Mouse (Mus musculus) retina, postnatal 7 days (tissue): Measurements from ENCODE around the gene Vmn1r103.
"Not testable (repeated sequence)": the region's sequence is repeated elsewhere in the genome, so short reads cannot be mapped to it uniquely, and the experiment has no call there.

Experiments
- DNase-seq: peaks from one replicate; pipeline ENCODE4 v3.0.0-alpha.2; 2012; ENCODE audit warnings: low read depth, low spot score

The Vmn1r103 gene

GRCm38 (mm10) chr7:20510434-20510833 lies at the start of gene Vmn1r103:
Gene Vmn1r103, minus strand, starts transcription at chr7:20510534.
- not testable (repeated sequence) for DNase-seq

DNA sequence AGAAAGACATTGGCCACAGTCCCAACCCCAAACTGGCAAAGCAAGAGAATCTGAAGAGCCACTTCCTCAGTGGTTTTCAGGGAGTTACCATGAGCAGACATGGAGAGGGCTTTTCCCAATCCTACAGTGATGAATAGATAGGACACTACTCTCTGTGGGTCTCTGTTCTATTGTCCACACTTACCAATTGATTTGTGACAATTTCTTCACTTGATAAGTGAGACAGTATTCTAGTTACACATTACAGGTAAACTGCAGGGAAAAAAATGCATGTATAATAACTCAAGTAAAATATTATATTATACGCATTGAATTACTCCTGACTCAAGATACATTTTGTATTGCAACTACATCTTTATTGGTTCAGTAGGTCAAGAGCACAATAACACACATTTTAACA lies 35.3 kb upstream of the Vmn1r103 start, which contains the start of gene Gm5726:
Gene Gm5726, minus strand, starts transcription at position 101 of the 400 bp plus-strand sequence.
- DNase-seq = not testable (repeated sequence)

DNA sequence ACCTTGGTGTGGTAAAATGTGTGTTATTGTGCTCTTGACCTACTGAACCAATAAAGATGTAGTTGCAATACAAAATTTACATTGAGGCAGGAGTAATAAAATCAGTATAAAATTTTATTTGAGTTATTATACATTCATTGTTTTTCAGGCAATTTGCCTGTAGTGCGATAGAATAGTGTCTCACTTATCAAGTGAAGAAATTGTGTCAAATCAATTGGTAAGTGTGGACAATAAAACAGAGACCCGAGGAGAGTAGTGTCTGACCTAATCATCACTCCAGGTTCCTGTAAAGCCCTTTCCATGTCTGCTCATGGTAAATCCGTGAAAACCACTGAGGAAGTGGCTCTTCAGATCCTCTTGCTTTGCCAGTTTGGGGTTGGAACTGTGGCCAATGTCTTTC lies 23.2 kb upstream of the Vmn1r103 start, which contains the start of gene Vmn1r104:
Gene Vmn1r104, plus strand, starts transcription at position 301 of the 400 bp plus-strand sequence.
- DNase-seq = not testable (repeated sequence)

DNA sequence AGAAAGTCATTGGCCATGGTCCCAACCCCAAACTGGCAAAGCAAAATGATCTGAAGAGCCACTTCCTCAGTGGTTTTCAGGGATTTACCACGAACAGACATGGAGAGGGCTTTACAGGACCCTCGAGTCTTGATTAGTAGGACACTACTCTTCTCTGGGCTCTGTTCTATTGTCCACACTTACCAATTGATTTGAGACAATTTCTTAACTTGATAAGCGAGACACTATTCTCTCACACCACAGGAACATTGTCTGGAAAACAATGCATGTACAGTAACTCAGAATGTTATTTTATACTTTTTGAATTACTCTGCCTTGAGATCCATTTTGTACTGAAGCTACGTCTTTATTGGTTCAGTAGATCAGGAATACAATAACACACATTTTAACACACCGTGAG lies 35.5 kb downstream of the Vmn1r103 start, which contains the start of gene Gm10670:
Gene Gm10670, minus strand, starts transcription at position 101 of the 400 bp plus-strand sequence.
- DNase-seq = not testable (repeated sequence)
